Mouse (Mus musculus) forebrain, embryonic 14.5 days (tissue): ENCODE results near the gene Ano10. TPM values are rescaled to one million over a fixed set of nuclear protein-coding genes. Genes with fewer than 3 reads are reported as not detected.
A peak's percentile ranks its signal among the peaks of the same experiment; 100 is the strongest.

Source experiments
- ATAC-seq: fragments of 200-750 bp; cut with Nextera tagmentation; 2 replicates; pipeline ENCODE4 v1.8.0; 2017; ENCODE audit warnings: mild to moderate bottlenecking, moderate library complexity
- DNase-seq: peaks from one replicate; pipeline ENCODE4 v3.0.0-alpha.2; 2015; ENCODE audit warnings: low spot score
- H3K27ac ChIP-seq: fragments of 300-500 bp; sonication (generic); 2 replicates; pipeline ENCODE4 v1.5.1; 2014; ENCODE audit warnings: low read depth, mild to moderate bottlenecking, control low read depth, low read length, moderate library complexity
- H3K27me3 ChIP-seq: fragments of 300-500 bp; sonication (generic); replicated peaks from 2 replicates; pipeline ENCODE4 v1.6.1; 2014; ENCODE audit warnings: low read length, control low read depth, mixed read lengths; ENCODE audit not compliant: control insufficient read depth, insufficient read depth
- H3K36me3 ChIP-seq: fragments of 300-500 bp; sonication (generic); 2 replicates; pipeline ENCODE4 v1.6.1; 2014; ENCODE audit warnings: low read length, control low read depth; ENCODE audit not compliant: control insufficient read depth, insufficient read depth
- H3K4me1 ChIP-seq: fragments of 300-500 bp; sonication (generic); 2 replicates; pipeline ENCODE4 v1.6.1; 2014; ENCODE audit warnings: antibody characterized with exemption, low read length, control low read depth; ENCODE audit not compliant: control insufficient read depth, insufficient read depth
- H3K4me2 ChIP-seq: fragments of 300-500 bp; sonication (generic); 2 replicates; pipeline ENCODE4 v1.6.1; 2014; ENCODE audit warnings: mild to moderate bottlenecking, control low read depth, low read length
- H3K4me3 ChIP-seq: fragments of 300-500 bp; sonication (generic); 2 replicates; pipeline ENCODE4 v1.5.1; 2014; ENCODE audit warnings: low read depth, low read length, control low read depth
- H3K9ac ChIP-seq: fragments of 300-500 bp; sonication (generic); 2 replicates; pipeline ENCODE4 v1.6.1; 2014; ENCODE audit warnings: mild to moderate bottlenecking, low read length, control low read depth, moderate library complexity
- H3K9me3 ChIP-seq: fragments of 300-500 bp; sonication (generic); replicated peaks from 2 replicates; pipeline ENCODE4 v1.6.1; 2016; ENCODE audit warnings: low read length, control low read depth, mixed read lengths; ENCODE audit not compliant: control insufficient read depth
- WGBS: fragments of 180-500 bp; shearing (Covaris S2); extraction: QIAGEN DNeasy Blood & Tissue Kit; methylation state at CpG from one replicate; pipeline ENCODE4 v1.1.7; 2014; 5-methylcytosine and 5-hydroxymethylcytosine counted together
- polyA plus RNA-seq: library from polyadenylated mRNA; unstranded; fragments of >200 nt; fragmentation: Nextera tagmentation; extraction: Ambion mirVana; gene quantifications from 2 replicates; pipeline ENCODE4 v1.2.1, GENCODE M21; 2014

Ano10 gene
- polyA plus RNA-seq = 42.4 and 45.2 TPM in 2 replicates

DNA sequence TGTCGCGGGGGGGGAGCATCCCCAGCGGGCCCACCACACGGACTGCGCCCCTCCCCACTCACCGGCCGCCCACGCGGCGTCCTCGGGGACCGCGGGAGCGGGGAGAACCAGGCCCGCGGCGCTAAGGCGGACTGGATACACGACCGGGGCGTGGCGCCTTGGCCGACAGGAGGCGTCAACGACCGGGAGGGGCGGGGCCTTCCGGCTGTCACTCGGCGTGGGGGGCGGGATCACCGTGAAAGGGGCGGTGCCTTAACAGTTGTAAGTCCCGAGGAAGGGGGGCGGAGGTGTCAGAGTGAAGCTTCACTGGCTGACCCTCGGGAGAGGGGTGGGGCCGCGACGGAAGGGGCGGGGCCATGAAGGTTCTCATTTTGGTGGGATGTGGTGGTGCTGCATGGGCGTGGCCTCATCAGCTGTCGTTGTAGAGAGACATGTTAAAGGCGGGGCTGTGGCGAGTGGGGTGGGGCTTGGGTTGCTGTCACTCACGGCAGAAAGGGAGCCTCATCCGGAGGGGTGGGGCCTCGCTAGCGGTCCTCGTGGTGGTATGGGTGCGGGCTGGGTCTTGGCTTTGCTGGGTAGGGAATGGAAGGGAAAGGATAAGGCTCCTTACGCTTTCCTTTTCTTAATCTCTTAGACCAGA, at the start of gene Ano10:
Ano10 (minus strand) TSS at position 182 of the 640 bp plus-strand sequence.
- DNase-seq (peak; percentile 99), ATAC-seq (peak; percentile 96)
- Histone ChIP-seq H3K9ac (peak within 1 kb of the TSS; percentile 83), H3K4me1 (peaks cover 7% of the 10 kb centered on the region; the same call in 1 of the 2 replicates), H3K9me3 (no peaks in the 10 kb centered on the region), H3K27me3 (no peaks in the 10 kb centered on the region), H3K4me2 (peak within 1 kb of the TSS; percentile 63), H3K4me3 (peak within 1 kb of the TSS; percentile 75), H3K27ac (peak within 1 kb of the TSS; percentile 71; the same call in 1 of the 2 replicates), H3K36me3 (no peaks in the 10 kb centered on the region)
- WGBS = under 1% methylated on average over 42 of the region's 51 CpGs

DNA sequence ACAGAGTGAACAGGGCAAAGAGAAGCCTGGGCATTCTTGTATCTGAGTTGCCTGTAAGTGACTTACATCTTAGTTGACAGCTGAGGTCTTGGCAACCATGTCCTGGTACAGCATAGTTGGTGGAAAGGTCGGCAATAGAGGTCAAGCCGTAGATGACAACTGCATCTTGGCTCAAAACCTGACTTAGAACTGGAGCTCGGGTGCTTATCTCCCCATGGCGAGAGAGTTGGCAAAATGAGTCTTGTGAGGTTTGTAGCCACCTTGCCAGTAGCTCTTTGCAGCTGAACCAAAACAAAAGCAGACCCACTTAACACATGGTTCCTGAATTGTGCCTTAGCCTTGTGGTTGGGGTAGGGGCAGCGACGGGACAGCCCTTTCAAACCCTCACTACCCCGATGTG, 49.2 kb upstream of the Ano10 start:
- ATAC-seq = no peak
- WGBS = 92% methylated on average over 7 of the region's 7 CpGs
- Histone ChIP-seq H3K4me2 (no peak overlapping the region), H3K4me1 (no peaks in the 10 kb centered on the region), H3K9ac (no peak overlapping the region), H3K9me3 (no peaks in the 10 kb centered on the region), H3K27ac (no peak overlapping the region), H3K36me3 (no peaks in the 10 kb centered on the region), H3K4me3 (no peak overlapping the region), H3K27me3 (no peaks in the 10 kb centered on the region)
- DNase-seq = no peak

DNA sequence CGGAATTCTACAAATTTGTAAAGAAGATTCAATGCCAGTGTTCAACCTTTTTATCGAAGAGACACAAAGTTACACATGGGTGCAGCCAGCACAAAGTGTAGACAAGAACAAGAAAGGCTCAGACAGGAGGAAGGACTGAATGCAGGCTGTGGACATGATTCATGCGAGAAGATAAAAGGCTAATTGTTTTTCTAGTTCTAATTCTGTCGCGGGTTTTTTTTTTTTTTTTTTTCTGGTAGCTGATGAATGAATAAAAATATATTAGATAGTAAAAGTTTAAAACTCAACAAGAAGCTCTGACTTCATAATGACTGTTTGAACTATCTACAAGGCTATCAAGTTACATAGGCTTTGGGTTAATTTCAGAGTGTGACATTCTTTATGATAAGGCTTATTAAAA, 45.7 kb upstream of the Ano10 start:
- 63% methylated on average over 5 of the region's 5 CpGs for WGBS
- no peak for DNase-seq
- no peaks in the 10 kb centered on the region for H3K27me3 ChIP-seq
- no peaks in the 10 kb centered on the region for H3K4me1 ChIP-seq
- no peaks in the 10 kb centered on the region for H3K9me3 ChIP-seq
- no peak overlapping the region for H3K4me3 ChIP-seq
- H3K9ac ChIP-seq = no peak overlapping the region
- no peak for ATAC-seq
- no peak overlapping the region for H3K4me2 ChIP-seq
- H3K27ac ChIP-seq = no peak overlapping the region
- no peaks in the 10 kb centered on the region for H3K36me3 ChIP-seq

DNA sequence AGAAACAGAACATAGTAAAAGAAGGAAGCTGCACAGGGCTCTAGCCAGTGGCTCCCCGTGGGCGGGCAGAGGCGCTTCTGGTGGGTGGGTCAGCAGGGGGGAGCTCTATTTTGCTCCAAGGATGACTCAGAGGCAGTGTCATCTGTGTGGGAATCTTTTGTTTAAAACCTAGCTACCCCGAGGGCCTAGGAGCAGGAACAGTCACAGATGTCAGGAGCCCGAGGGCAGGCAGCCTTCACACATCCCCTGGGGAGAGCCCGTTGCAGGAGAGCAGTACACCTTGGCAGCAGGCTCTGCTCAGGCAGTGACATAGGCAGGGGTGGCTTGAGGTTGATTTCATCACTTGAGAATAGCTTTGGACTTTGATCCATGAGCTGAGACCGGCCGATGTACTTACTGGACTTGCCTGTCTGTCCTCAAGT, 43.3 kb upstream of the Ano10 start:
- WGBS = 64% methylated on average over 8 of the region's 8 CpGs
- Histone ChIP-seq H3K4me2 (no peak overlapping the region), H3K9ac (no peak overlapping the region), H3K4me3 (no peak overlapping the region), H3K27me3 (no peaks in the 10 kb centered on the region), H3K27ac (no peak overlapping the region), H3K36me3 (no peaks in the 10 kb centered on the region), H3K4me1 (no peaks in the 10 kb centered on the region), H3K9me3 (no peaks in the 10 kb centered on the region)
- no peak for ATAC-seq
- no peak for DNase-seq

DNA sequence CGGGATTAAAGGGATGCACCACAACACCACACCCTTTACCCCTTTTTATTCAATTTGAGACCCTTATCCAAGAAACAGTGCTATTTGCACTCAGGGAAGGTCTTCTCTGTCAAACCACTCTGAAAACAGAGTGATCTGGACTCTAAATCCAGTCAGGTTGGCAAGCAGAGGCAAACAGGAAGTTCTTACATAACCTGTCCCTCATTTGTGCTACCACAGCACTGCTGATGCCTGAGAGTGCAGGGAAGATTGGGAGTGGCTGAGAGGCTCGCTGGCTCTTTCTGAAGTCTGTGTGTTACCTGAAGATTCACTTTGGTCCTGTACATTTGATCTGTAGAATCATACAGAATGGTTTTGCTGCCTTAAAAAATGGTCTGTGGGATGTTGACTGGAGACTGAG, 42.5 kb upstream of the Ano10 start:
- no peak for ATAC-seq
- H3K4me3 ChIP-seq = no peak overlapping the region
- H3K27ac ChIP-seq = no peak overlapping the region
- H3K36me3 ChIP-seq = no peaks in the 10 kb centered on the region
- no peak overlapping the region for H3K4me2 ChIP-seq
- DNase-seq = no peak
- H3K9ac ChIP-seq = no peak overlapping the region
- H3K27me3 ChIP-seq = no peaks in the 10 kb centered on the region
- no peaks in the 10 kb centered on the region for H3K9me3 ChIP-seq
- no peaks in the 10 kb centered on the region for H3K4me1 ChIP-seq
- 76% methylated on average over 2 of the region's 2 CpGs for whole genome bisulfite sequencing

DNA sequence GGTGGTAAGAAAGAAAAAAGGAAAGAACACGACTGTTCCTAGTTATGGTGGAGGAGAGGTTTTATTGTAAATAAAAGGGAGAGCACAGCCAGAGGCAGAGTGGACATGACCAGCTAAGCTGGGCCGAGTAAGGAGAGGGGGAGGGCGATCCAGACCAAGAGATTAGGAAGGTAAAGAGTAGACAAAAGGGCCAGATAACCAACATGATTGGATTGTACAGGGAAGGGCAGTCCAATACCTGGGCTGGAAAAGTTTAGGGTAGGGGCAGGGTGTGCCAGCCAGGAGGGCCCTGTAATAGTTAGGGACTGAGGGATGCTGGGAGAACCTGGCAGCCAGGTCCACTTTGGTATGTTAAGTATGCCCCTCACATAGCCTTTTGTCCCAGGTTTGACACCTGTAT, 34.0 kb upstream of the Ano10 start:
- H3K36me3 ChIP-seq = no peaks in the 10 kb centered on the region
- H3K4me3 ChIP-seq = no peak overlapping the region
- DNase-seq = no peak
- no peaks in the 10 kb centered on the region for H3K27me3 ChIP-seq
- H3K9ac ChIP-seq = no peak overlapping the region
- ATAC-seq = no peak
- H3K4me1 ChIP-seq = no peaks in the 10 kb centered on the region
- no peak overlapping the region for H3K27ac ChIP-seq
- H3K4me2 ChIP-seq = no peak overlapping the region
- WGBS = 69% methylated on average over 3 of the region's 3 CpGs
- no peaks in the 10 kb centered on the region for H3K9me3 ChIP-seq

DNA sequence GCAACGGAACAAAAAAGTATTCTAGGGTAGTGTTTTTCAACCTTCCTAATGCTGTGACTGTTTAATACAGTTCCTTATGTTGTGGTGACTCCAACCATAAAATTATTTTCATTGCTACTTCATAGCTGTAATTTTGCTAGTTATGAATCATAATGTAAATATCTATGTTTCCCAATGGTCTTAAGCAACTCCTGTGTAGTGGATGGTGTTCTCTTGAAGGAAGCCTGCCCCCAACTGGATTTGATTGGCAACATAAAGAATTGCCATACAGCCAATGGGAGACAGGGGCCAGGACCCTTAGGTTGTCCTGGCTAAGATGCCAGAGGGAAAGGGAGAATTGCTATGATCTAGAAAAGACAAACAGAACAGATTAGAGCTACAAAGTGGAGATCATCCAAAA, 31.8 kb upstream of the Ano10 start:
- H3K36me3 ChIP-seq = no peaks in the 10 kb centered on the region
- ATAC-seq (no peak), DNase-seq (no peak)
- H3K27ac ChIP-seq = no peak overlapping the region
- H3K9me3 ChIP-seq = no peaks in the 10 kb centered on the region
- 100% methylated on average over 1 of the region's 1 CpGs for WGBS
- H3K4me2 ChIP-seq = no peak overlapping the region
- H3K9ac ChIP-seq = no peak overlapping the region
- H3K4me1 ChIP-seq = no peaks in the 10 kb centered on the region
- no peak overlapping the region for H3K4me3 ChIP-seq
- H3K27me3 ChIP-seq = no peaks in the 10 kb centered on the region

DNA sequence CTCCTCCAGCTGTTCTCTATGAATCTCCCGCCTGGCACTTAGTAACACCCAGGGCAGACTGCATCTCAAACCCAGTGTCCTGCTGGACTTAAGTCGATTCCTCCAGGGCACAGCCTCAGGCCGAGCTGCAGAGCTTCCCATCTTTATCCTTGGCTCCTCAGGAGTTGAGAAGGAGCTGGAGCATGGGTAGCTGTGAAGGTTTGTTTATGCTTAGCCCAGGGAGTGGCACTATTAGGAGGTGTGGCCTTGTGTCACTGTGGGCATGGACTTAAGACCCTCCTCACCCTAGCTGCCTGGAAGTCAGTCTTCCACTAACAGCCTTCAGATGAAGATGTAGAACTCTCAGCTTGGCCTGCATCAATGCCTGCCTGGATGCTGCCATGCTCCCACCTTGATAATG, 28.1 kb upstream of the Ano10 start:
- Histone ChIP-seq H3K4me1 (no peaks in the 10 kb centered on the region), H3K36me3 (no peaks in the 10 kb centered on the region), H3K4me3 (no peak overlapping the region), H3K9me3 (no peaks in the 10 kb centered on the region), H3K4me2 (no peak overlapping the region), H3K27me3 (no peaks in the 10 kb centered on the region), H3K27ac (no peak overlapping the region), H3K9ac (no peak overlapping the region)
- 80% methylated on average over 3 of the region's 3 CpGs for WGBS
- DNase-seq (no peak), ATAC-seq (no peak)

DNA sequence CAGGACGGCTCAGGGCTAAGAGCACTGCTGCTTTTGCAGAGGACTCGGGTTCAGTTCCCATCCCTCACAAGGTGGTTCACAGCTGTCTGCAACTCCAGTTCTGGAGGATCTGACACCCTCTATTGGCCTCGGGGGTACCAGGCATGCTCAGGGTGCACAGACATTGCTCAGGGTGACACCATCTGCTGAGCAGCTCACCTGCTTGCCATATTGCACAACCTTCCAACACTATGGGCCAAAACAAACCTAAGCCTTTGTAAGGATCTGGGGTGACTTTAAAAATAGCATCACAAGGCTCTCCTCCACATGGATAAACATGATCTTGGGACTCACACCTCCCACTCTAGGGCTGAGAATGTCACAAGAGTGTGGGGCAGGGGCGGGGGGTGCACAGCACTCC, 26.4 kb upstream of the Ano10 start:
- H3K27ac ChIP-seq = no peak overlapping the region
- WGBS = 94% methylated on average over 4 of the region's 4 CpGs
- ATAC-seq = no peak

More for the DNA sequence above, 26.4 kb upstream of the Ano10 start:
- no peak for DNase-seq
- Histone ChIP-seq H3K27me3 (no peaks in the 10 kb centered on the region), H3K4me1 (no peaks in the 10 kb centered on the region), H3K9ac (no peak overlapping the region), H3K4me3 (no peak overlapping the region), H3K36me3 (no peaks in the 10 kb centered on the region), H3K4me2 (no peak overlapping the region), H3K9me3 (no peaks in the 10 kb centered on the region)
